Mouse (Mus musculus) megakaryocyte, adult 5-6 weeks (primary cell): ENCODE data around the gene Fchsd2. TPM values are rescaled to one million over a fixed set of nuclear protein-coding genes. Genes with fewer than 3 reads are reported as not detected.

ENCODE experiments used
- ATAC-seq: 2 replicates; pipeline ENCODE4 v1.8.0; 2016; ENCODE audit warnings: mild to moderate bottlenecking, inconsistent platforms; ENCODE audit not compliant: poor library complexity, severe bottlenecking
- total RNA-seq, 2 experiments: library from RNA; stranded (forward) in 1 of 2; stranded (reverse) in 1 of 2; fragments of 153-499, 151-499 nt in 1 of 2; fragments of 221-1000, 200-1000 nt in 1 of 2; gene quantifications; 2 replicates each; pipeline versions ENCODE4 v1.2.3 to v1.2.4; 2015 to 2017

Fchsd2 gene
- total RNA-seq, 2 experiments from 2014 or later: 17.2 to 19.7 TPM

- ATAC-seq: no peak
Observed at GRCm38 (mm10) chr7:101109006-101109855, 16.6 kb downstream of the Fchsd2 start.

GRCm38 (mm10) chr7:101109856-101110350, 17.2 kb downstream of the Fchsd2 start:
- no peak for ATAC-seq

DNA sequence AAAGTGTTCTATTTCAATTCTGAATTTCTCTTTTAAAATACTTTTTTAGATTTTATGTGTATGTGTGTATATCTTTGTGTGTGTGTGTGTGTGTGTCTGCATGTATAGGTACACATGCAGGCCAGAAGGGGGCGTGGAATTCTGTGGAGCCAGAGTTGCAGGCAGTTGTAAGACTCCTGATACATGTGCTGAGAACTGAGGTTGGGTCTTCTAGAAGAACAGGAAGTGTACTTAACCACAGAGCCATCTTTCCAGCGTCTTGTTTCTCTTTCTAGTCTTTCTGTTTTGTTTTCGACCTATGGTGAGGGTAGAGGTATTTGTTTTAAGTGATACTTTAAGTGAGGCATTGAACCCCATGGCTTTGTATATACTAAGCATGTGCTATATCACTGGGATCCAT, 20.7 kb downstream of the Fchsd2 start:
- no peak for ATAC-seq

- no peak for ATAC-seq
Observed at GRCm38 (mm10) chr7:101114328-101114727, 21.7 kb downstream of the Fchsd2 start.

DNA sequence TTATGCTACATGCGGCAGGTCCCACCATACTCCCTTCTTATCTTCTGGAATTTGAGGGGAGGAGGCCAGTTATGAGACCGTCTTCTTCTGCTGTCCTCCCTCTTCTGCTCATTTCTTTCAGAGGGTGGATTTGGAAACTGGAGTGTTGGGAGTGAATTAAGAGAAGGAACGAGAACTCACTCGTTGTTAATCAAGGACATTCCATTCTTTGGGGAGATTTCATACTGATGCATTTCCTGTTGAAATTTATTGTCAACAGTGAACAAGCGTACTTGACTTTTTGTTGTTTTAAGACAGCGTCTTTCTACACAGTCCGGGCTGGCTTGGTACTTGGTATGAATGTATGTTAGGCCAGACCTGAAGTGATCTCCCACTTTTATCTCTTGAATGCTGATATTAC, 26.7 kb downstream of the Fchsd2 start:
- ATAC-seq: no peak

GRCm38 (mm10) chr7:101123579-101124347, 31.1 kb downstream of the Fchsd2 start:
- ATAC-seq: 0 out of 2 replicates have a peak, but pooled peaks have one; percentile 47

GRCm38 (mm10) chr7:101127737-101128136, 35.1 kb downstream of the Fchsd2 start:
- ATAC-seq: 0 out of 2 replicates have a peak, but pooled peaks have one; percentile 33

DNA sequence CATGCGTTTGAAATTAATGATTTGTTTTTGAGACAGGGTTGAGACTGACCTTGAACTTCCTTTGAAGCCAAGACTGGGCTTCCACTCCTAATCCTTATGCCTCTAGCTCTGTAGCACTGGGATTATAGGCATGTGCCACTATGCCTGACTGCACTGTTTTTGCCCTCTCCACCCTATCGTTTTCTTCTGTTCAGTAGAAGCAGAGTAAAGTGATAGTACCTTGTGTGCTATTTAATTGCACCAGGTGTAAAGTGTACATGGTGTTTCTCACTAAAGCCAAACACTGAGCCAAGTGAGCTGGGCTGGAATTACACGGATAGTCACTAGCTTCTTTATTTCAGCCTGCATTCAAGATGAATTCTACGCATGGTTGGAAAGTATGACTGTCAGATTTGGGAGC, 35.9 kb downstream of the Fchsd2 start:
- no peak for ATAC-seq

DNA sequence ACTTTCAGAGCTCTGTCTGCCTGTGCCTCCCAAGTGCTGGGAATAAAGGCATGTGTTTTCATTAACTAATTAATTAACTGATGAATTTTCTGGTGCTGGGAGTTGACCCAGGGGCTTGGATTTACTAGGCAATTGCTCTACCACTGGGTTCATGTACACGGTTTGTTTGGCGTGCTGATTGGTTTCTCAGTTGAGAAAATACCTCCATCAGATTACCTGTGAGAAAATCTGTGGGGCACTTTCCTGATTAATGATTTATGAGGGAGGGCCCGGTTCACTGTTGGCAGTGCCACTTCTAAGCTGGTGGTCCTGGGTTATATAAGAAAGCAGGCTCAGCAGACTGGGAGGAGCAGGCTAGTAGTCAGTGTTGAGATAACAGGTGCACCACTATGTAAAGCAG, 38.0 kb downstream of the Fchsd2 start:
- ATAC-seq: no peak

GRCm38 (mm10) chr7:101131281-101131680, 38.6 kb downstream of the Fchsd2 start:
- no peak for ATAC-seq

DNA sequence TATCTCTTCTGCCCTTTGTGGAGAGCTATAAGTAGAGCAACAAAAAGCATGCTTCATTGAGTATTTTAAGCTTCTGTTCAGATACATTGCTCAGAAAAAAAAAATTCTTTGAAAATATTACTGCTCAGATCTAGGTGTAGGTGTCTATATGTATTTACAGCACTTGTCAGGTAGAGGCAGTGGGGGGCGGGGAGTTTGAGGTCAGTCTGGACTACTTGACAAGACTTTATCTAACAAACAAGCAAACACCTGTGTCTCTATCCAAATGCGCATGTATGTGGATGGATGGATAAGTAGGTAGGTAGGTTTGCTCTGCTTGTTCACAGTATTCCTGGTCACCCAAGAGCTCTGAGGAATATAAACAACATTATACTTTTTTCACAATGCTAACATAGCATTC, 40.9 kb downstream of the Fchsd2 start:
- ATAC-seq: no peak

- ATAC-seq: no peak
Observed at GRCm38 (mm10) chr7:101134117-101134516, 41.5 kb downstream of the Fchsd2 start.

DNA sequence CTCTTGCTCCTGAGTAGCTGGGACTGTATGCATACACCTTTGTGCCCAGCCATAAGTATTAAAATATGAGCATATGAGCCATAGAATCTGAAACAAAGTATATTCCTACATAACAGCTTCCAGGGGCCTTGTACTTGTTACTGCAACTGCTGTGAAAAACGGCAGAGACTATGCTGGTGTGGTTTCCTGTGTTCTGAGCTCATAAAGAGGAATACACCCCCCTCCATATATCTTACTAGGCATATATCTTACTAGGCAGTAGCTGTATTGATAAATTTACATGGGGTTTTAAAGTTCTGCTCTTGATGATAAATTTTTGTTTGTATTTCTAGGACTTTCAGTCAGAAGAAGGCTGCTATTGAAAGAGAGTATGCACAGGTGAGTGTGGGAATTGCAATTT, 46.2 kb downstream of the Fchsd2 start:
- ATAC-seq: no peak

DNA sequence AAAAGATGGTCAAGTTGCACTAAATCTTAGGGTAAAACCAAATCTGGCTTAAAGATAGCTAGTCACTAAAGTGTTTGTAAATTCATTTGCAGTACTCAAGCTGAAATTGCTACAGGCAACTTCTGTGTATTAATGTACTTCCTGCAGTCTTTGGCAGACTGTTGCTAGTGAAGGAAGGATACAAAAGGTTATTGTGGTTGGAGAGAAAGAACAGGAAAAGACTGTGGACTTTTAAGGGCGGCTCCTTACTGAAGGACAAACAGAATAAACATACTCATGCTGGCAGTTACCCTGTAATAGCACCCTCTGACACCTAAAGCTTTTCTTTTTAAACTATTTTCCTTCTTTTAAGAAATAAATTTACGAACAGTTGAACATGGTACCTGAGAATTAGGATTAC, 50.2 kb downstream of the Fchsd2 start:
- ATAC-seq: no peak

DNA sequence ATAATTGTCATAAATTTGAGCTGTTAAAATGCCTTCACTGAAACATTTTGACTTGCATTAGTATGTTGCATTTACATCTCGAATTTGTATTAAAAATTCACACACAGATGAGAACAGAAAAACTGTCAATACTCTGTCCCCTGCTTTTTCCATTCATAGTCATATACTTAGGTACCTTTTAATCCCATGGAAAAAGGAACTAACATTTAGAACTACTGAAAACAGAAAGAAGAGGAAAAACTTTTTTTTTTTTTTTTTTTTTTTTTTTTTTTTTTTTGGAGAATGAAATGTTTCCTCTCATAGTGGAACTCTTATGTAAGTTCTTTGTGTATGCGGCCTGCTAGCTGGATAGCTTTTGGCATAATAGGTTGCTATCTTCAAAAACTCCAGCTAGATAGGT, 51.6 kb downstream of the Fchsd2 start:
- ATAC-seq: no peak

DNA sequence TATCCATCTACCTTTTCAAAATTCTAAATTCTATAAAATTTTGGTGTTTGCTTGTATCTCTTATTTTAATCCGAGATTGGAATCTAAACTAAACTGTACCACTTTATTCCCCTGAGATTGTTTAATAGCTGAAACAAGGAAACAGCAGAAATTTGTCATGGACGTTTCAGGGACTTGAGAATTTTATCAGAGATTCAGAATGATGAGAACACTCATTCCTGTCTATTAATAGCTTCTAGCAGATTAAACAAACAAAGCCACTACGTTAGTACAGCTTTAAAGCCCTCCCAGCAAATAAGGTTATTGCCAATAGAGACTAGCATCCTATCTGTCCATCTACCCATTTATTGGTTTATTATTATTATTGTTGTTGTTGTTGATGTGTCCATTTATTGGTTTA, 56.4 kb downstream of the Fchsd2 start:
- no peak for ATAC-seq

- peak; percentile 67 for ATAC-seq
Observed at GRCm38 (mm10) chr7:101154883-101155282, 62.2 kb downstream of the Fchsd2 start.

DNA sequence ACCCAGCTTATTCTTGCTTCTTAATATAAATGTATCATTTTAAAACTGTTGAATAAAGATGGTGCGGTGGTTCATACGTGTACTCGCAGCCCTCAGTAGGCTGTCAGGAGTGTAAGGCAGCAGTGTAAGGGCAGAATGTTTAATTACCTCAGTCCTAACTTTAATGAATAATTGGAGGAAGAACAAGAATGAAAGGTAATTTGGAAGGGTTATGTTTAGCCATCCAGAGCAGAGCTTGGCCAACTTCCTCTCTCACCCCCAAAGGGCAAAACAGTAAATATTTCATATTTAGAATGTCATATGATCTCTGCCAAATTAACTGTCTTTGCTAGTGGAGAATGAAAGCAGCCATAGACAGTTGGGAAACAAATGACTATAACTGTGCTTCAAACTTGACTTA, 62.6 kb downstream of the Fchsd2 start:
- ATAC-seq: no peak

DNA sequence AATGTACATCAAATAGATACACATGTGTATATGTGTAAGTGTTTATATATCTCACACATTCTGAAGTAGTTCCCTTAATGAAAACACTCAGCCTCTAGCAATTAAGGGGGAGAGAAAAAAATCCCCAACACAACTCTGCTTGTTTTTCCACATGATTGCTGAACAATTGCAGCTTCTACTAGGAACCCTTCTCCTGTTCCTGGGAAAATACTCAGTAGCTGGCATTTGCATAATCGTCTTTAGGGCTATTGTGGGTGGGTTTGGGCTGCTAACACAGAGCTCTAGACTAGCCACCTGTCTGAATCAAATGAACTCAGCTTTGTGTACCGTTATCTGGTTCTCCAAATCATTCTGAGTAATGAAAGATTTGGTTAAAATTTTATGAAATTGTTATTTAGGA, 67.6 kb downstream of the Fchsd2 start:
- ATAC-seq: no peak

- no peak for ATAC-seq
Observed at GRCm38 (mm10) chr7:101162781-101163180, 70.1 kb downstream of the Fchsd2 start.

- ATAC-seq: no peak
Observed at GRCm38 (mm10) chr7:101163878-101164277, 71.2 kb downstream of the Fchsd2 start.

DNA sequence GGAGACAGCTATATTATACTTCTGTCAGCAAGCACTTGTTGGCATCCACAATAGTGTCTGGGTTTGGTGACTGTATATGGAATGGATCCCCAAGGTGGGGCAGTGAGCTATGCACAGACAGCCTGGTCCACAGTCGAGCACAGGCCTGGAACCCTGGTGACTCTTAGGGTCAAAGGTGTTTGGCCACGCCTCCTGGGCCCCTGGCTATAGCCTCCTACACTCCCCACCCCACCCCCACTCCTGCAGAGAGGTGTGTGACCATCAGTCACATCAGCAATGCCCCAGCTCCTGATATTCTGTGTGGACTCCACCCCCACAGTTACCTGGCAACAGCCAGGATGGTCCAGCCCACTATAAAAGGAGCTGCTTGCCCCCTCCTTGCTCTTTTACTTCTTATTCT, 73.9 kb downstream of the Fchsd2 start:
- no peak for ATAC-seq
